Mouse (Mus musculus) stomach, embryonic 14.5 days (tissue): ENCODE measurements at regions not wholly inside any gene's neighbourhood (a gene's known extent, or its start where the extent isn't known, plus 50 kb on each side); places are given as distances from the start of the nearest gene placed in this dataset.
"Not testable (repeated sequence)": the region's sequence is repeated elsewhere in the genome, so short reads cannot be mapped to it uniquely, and the experiment has no call there.

ENCODE experiments used
- ATAC-seq: fragments of 200-750 bp; cut with Nextera tagmentation; 2 replicates; pipeline ENCODE4 v1.8.0; 2017; ENCODE audit warnings: low read depth, moderate TSS enrichment; ENCODE audit not compliant: insufficient number of reproducible peaks, insufficient read depth, low FRiP score
- H3K27ac ChIP-seq: fragments of 300-500 bp; sonication (generic); 2 replicates; pipeline ENCODE4 v1.5.1; 2014; ENCODE audit warnings: mild to moderate bottlenecking, low read length, moderate library complexity, mixed read lengths
- H3K27me3 ChIP-seq: fragments of 300-500 bp; sonication (generic); 2 replicates; pipeline ENCODE4 v1.6.1; 2014; ENCODE audit warnings: low read length, control low read depth, mixed read lengths; ENCODE audit not compliant: control insufficient read depth, insufficient read depth
- H3K36me3 ChIP-seq: fragments of 300-500 bp; sonication (generic); 2 replicates; pipeline ENCODE4 v1.6.1; 2014; ENCODE audit warnings: mild to moderate bottlenecking, control low read depth, low read length, moderate library complexity, mixed read lengths; ENCODE audit not compliant: control insufficient read depth, insufficient read depth
- H3K4me1 ChIP-seq: fragments of 300-500 bp; sonication (generic); 2 replicates; pipeline ENCODE4 v1.6.1; 2014; ENCODE audit warnings: low read length, control low read depth, mixed read lengths; ENCODE audit not compliant: control insufficient read depth, insufficient read depth
- H3K4me2 ChIP-seq: fragments of 300-500 bp; sonication (generic); replicated peaks from 2 replicates; pipeline ENCODE4 v1.6.1; 2014; ENCODE audit warnings: low read depth, low read length, control low read depth
- H3K4me3 ChIP-seq: fragments of 300-500 bp; sonication (generic); 2 replicates; pipeline ENCODE4 v1.5.1; 2014; ENCODE audit warnings: low read depth, low read length, control low read depth
- H3K9ac ChIP-seq: fragments of 300-500 bp; sonication (generic); replicated peaks from 2 replicates; pipeline ENCODE4 v1.6.1; 2014; ENCODE audit warnings: low read depth, mild to moderate bottlenecking, control low read depth, low read length, moderate library complexity, mixed read lengths
- H3K9me3 ChIP-seq: fragments of 300-500 bp; sonication (generic); 2 replicates; pipeline ENCODE4 v1.6.1; 2016; ENCODE audit warnings: low read depth, low read length, control low read depth; ENCODE audit not compliant: control insufficient read depth
- WGBS: fragments of 180-500 bp; shearing (Covaris S2); extraction: QIAGEN DNeasy Blood & Tissue Kit; methylation state at CpG from one replicate; pipeline ENCODE4 v1.1.7; 2014; 5-methylcytosine and 5-hydroxymethylcytosine counted together

DNA sequence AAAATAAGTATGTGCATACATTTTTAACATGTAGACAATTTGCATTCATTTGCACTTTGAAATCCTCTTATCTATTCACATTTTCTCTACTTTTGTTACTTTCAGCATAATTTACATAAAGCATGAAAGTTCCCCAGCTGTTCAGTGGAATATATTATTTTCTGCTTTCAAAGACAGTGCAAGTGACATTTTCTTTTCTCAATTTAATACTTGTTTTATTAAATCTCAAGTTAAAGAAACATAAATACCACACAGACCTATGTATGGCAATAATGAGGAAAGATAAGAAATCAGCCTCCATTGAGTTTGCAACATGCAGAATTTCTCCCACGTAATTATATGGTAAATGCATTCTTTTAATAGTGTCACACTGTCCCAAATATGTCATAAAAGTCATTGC, 1168.1 kb upstream of the Gje1 start:
- Histone ChIP-seq H3K36me3 (no peaks in the 10 kb centered on the region), H3K27me3 (no peaks in the 10 kb centered on the region), H3K4me3 (no peak overlapping the region), H3K9ac (no peak overlapping the region), H3K9me3 (no peaks in the 10 kb centered on the region), H3K4me1 (no peaks in the 10 kb centered on the region), H3K27ac (no peak overlapping the region), H3K4me2 (no peak overlapping the region)
- no peak for ATAC-seq
- WGBS: 57% methylated on average over 1 of the region's 1 CpGs

DNA sequence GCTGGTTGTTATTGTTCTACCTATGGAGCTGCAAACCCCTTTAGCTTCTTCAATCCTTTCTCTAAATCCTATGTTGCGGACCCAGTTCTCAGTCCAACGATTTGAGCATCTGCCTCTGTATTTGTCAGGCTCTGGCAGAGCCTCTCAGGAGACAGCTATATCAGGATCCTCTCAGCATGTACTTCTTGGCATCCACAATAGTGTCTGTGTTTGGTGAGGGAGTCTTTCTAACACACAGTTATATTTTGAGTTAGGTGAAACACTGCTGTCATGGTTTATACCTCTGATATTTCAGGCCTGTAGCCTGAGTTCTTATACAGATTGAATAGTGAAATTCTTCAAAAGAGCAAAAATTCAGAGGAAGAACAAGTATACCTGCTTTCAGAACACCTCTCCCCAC, 1150.0 kb upstream of the Gje1 start:
- Histone ChIP-seq H3K4me3 (no peak overlapping the region), H3K9me3 (no peaks in the 10 kb centered on the region), H3K4me1 (no peaks in the 10 kb centered on the region), H3K27ac (no peak overlapping the region), H3K27me3 (no peaks in the 10 kb centered on the region), H3K36me3 (no peaks in the 10 kb centered on the region), H3K4me2 (no peak overlapping the region), H3K9ac (no peak overlapping the region)
- ATAC-seq: no peak
- WGBS: 77% methylated on average over 2 of the region's 2 CpGs

DNA sequence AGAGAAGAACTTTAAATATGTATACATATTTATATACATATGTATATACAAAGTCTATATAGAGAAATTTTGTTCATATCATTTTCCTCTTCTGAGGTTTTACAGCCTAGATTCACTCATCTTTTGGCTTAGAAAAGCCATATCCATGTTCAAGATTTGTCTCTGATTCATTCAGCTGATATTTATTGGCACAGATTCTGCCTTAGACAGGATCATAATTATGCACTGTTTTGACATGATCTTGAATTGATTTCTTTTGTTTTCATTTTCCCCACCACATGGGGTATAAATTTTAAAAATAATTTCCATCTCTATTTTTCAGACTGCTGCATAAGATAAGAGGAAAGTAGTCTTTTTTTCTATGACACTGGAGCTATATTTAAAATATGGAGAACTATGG, 1148.9 kb upstream of the Gje1 start:
- Histone ChIP-seq H3K9ac (no peak overlapping the region), H3K36me3 (no peaks in the 10 kb centered on the region), H3K9me3 (no peaks in the 10 kb centered on the region), H3K4me2 (no peak overlapping the region), H3K4me3 (no peak overlapping the region), H3K4me1 (no peaks in the 10 kb centered on the region), H3K27me3 (no peaks in the 10 kb centered on the region), H3K27ac (no peak overlapping the region)
- ATAC-seq: no peak

DNA sequence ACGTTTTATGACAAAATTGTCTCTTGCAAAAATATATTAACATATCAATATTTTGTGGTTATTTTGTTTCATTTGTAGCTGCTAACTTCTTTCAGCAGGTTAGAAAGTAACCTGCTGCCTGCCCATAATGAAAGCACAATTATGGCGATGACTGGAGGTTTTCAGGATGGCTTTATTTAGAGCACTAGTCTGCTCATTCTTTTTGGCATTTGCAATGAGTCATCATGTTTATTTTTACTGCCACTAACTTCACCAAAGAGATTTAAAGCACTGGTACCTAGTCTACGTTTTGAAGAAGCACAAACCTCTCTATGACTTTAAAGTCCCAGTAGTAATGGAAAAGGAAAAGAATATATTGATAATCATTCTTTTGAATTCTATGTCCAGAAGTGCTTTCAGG, 1123.4 kb upstream of the Gje1 start:
- Histone ChIP-seq H3K36me3 (no peaks in the 10 kb centered on the region), H3K4me2 (no peak overlapping the region), H3K4me3 (no peak overlapping the region), H3K9ac (no peak overlapping the region), H3K27me3 (no peaks in the 10 kb centered on the region), H3K27ac (no peak overlapping the region), H3K4me1 (no peaks in the 10 kb centered on the region), H3K9me3 (no peaks in the 10 kb centered on the region)
- ATAC-seq: no peak
- WGBS: 60% methylated on average over 3 of the region's 3 CpGs

GRCm38 (mm10) chr10:15832338-15832737, 1114.3 kb upstream of the Gje1 start:
- 100% methylated on average over 2 of the region's 2 CpGs for WGBS
- H3K9ac ChIP-seq: no peak overlapping the region
- H3K4me3 ChIP-seq: no peak overlapping the region
- H3K9me3 ChIP-seq: no peaks in the 10 kb centered on the region
- H3K36me3 ChIP-seq: no peaks in the 10 kb centered on the region
- no peak for ATAC-seq
- H3K4me1 ChIP-seq: no peaks in the 10 kb centered on the region
- H3K27ac ChIP-seq: no peak overlapping the region
- no peaks in the 10 kb centered on the region for H3K27me3 ChIP-seq
- no peak overlapping the region for H3K4me2 ChIP-seq

GRCm38 (mm10) chr10:15825457-15825856, 1107.4 kb upstream of the Gje1 start:
- H3K4me2 ChIP-seq: no peak overlapping the region
- H3K9me3 ChIP-seq: no peaks in the 10 kb centered on the region
- 77% methylated on average over 1 of the region's 1 CpGs for WGBS
- no peaks in the 10 kb centered on the region for H3K27me3 ChIP-seq
- H3K27ac ChIP-seq: no peak overlapping the region
- H3K4me1 ChIP-seq: no peaks in the 10 kb centered on the region
- H3K4me3 ChIP-seq: no peak overlapping the region
- ATAC-seq: no peak
- no peaks in the 10 kb centered on the region for H3K36me3 ChIP-seq
- no peak overlapping the region for H3K9ac ChIP-seq

GRCm38 (mm10) chr10:15807271-15807670, 1089.3 kb upstream of the Gje1 start:
- no peak overlapping the region for H3K4me2 ChIP-seq
- 83% methylated on average over 3 of the region's 3 CpGs for WGBS
- no peak overlapping the region for H3K4me3 ChIP-seq
- no peaks in the 10 kb centered on the region for H3K9me3 ChIP-seq
- no peak overlapping the region for H3K27ac ChIP-seq
- no peaks in the 10 kb centered on the region for H3K4me1 ChIP-seq
- no peak overlapping the region for H3K9ac ChIP-seq
- ATAC-seq: no peak
- H3K27me3 ChIP-seq: no peaks in the 10 kb centered on the region
- no peaks in the 10 kb centered on the region for H3K36me3 ChIP-seq

GRCm38 (mm10) chr10:15805791-15806190, 1087.8 kb upstream of the Gje1 start:
- Histone ChIP-seq H3K27ac (no peak overlapping the region), H3K4me1 (no peaks in the 10 kb centered on the region), H3K9me3 (no peaks in the 10 kb centered on the region), H3K4me3 (no peak overlapping the region), H3K36me3 (no peaks in the 10 kb centered on the region), H3K27me3 (no peaks in the 10 kb centered on the region), H3K4me2 (no peak overlapping the region), H3K9ac (no peak overlapping the region)
- WGBS: 84% methylated on average over 2 of the region's 2 CpGs
- no peak for ATAC-seq

- H3K9me3 ChIP-seq, ATAC-seq, H3K9ac ChIP-seq, H3K27ac ChIP-seq, H3K4me1 ChIP-seq, H3K4me3 ChIP-seq, H3K36me3 ChIP-seq, H3K27me3 ChIP-seq, H3K4me2 ChIP-seq: not testable (repeated sequence)
These were observed 1075.2 kb upstream of the Gje1 start for GRCm38 (mm10) chr10:15793185-15793584.
